Mouse (Mus musculus) midbrain, embryonic 11.5 days (tissue): ENCODE measurements at regions not wholly inside any gene's neighbourhood (a gene's known extent, or its start where the extent isn't known, plus 50 kb on each side); places are given as distances from the start of the nearest gene placed in this dataset.
A peak's percentile ranks its signal among the peaks of the same experiment; 100 is the strongest.

Source experiments
- ATAC-seq: fragments of 200-750 bp; cut with Nextera tagmentation; 2 replicates; pipeline ENCODE4 v1.8.0; 2017; ENCODE audit warnings: moderate TSS enrichment, moderate library complexity; ENCODE audit not compliant: low FRiP score
- DNase-seq: peaks from one replicate; pipeline ENCODE4 v3.0.0; 2015; ENCODE audit warnings: low spot score; ENCODE audit errors: missing footprints
- H3K27ac ChIP-seq: fragments of 300-500 bp; sonication (generic); 2 replicates; pipeline ENCODE4 v1.5.1; 2014; ENCODE audit warnings: low read depth, low read length
- H3K27me3 ChIP-seq: fragments of 300-500 bp; sonication (generic); 2 replicates; pipeline ENCODE4 v1.6.1; 2014; ENCODE audit warnings: mild to moderate bottlenecking, low read length, moderate library complexity, mixed read lengths; ENCODE audit not compliant: control insufficient read depth, insufficient read depth
- H3K36me3 ChIP-seq: fragments of 300-500 bp; sonication (generic); 2 replicates; pipeline ENCODE4 v1.6.1; 2014; ENCODE audit warnings: mild to moderate bottlenecking, low read length, moderate library complexity, mixed read lengths; ENCODE audit not compliant: control insufficient read depth, insufficient read depth
- H3K4me1 ChIP-seq: fragments of 300-500 bp; sonication (generic); 2 replicates; pipeline ENCODE4 v1.6.1; 2014; ENCODE audit warnings: low read length; ENCODE audit not compliant: control insufficient read depth, insufficient read depth
- H3K4me2 ChIP-seq: fragments of 300-500 bp; sonication (generic); 2 replicates; pipeline ENCODE4 v1.6.1; 2014; ENCODE audit warnings: mild to moderate bottlenecking, moderate library complexity
- H3K4me3 ChIP-seq: fragments of 300-500 bp; sonication (generic); 2 replicates; pipeline ENCODE4 v1.5.1; 2014; ENCODE audit warnings: low read depth, low read length
- H3K9ac ChIP-seq: fragments of 300-500 bp; sonication (generic); 2 replicates; pipeline ENCODE4 v1.6.1; 2014; ENCODE audit warnings: low read length
- H3K9me3 ChIP-seq: fragments of 300-500 bp; sonication (generic); 2 replicates; pipeline ENCODE4 v1.6.1; 2016; ENCODE audit warnings: low read length; ENCODE audit not compliant: control insufficient read depth
- WGBS: fragments of 180-500 bp; shearing (Covaris S2); extraction: QIAGEN DNeasy Blood & Tissue Kit; methylation state at CpG from one replicate; pipeline ENCODE4 v1.1.7; 2014; 5-methylcytosine and 5-hydroxymethylcytosine counted together

GRCm38 (mm10) chr13:31423599-31423998, 132.3 kb upstream of the Foxq1 start:
- Histone ChIP-seq H3K4me2 (no peak overlapping the region), H3K27ac (no peak overlapping the region), H3K4me3 (no peak overlapping the region), H3K9me3 (no peaks in the 10 kb centered on the region), H3K4me1 (no peaks in the 10 kb centered on the region), H3K27me3 (no peaks in the 10 kb centered on the region), H3K36me3 (no peaks in the 10 kb centered on the region), H3K9ac (no peak overlapping the region)
- ATAC-seq = no peak
- peak; percentile 28 for DNase-seq
- 89% methylated on average over 3 of the region's 3 CpGs for WGBS

- 59% methylated on average over 7 of the region's 7 CpGs for WGBS
- DNase-seq = peak; percentile 81
These were observed 130.0 kb upstream of the Foxq1 start for GRCm38 (mm10) chr13:31425825-31426500.

GRCm38 (mm10) chr13:31436434-31436833, 119.5 kb upstream of the Foxq1 start:
- no peaks in the 10 kb centered on the region for H3K36me3 ChIP-seq
- H3K27me3 ChIP-seq = no peaks in the 10 kb centered on the region
- no peak overlapping the region for H3K9ac ChIP-seq
- H3K4me3 ChIP-seq = no peak overlapping the region
- H3K4me1 ChIP-seq = no peaks in the 10 kb centered on the region
- H3K27ac ChIP-seq = no peak overlapping the region
- WGBS = 91% methylated on average over 7 of the region's 7 CpGs
- no peaks in the 10 kb centered on the region for H3K9me3 ChIP-seq
- H3K4me2 ChIP-seq = no peak overlapping the region
- ATAC-seq = no peak
- DNase-seq = no peak

More at GRCm38 (mm10) chr13:31425825-31426500, 130.0 kb upstream of the Foxq1 start:
- no peaks in the 10 kb centered on the region for H3K9me3 ChIP-seq
- H3K36me3 ChIP-seq = no peaks in the 10 kb centered on the region
- no peak overlapping the region for H3K4me3 ChIP-seq
- ATAC-seq = no peak
- H3K9ac ChIP-seq = no peak overlapping the region
- no peak overlapping the region for H3K27ac ChIP-seq
- H3K27me3 ChIP-seq = no peaks in the 10 kb centered on the region
- no peaks in the 10 kb centered on the region for H3K4me1 ChIP-seq
- no peak overlapping the region for H3K4me2 ChIP-seq

GRCm38 (mm10) chr13:31439761-31440627, 115.9 kb upstream of the Foxq1 start:
- Histone ChIP-seq H3K27ac (no peak overlapping the region), H3K4me2 (no peak overlapping the region), H3K9ac (no peak overlapping the region), H3K27me3 (no peaks in the 10 kb centered on the region), H3K9me3 (no peaks in the 10 kb centered on the region), H3K36me3 (no peaks in the 10 kb centered on the region), H3K4me3 (no peak overlapping the region), H3K4me1 (no peaks in the 10 kb centered on the region)
- DNase-seq = no peak
- WGBS = 73% methylated on average over 9 of the region's 9 CpGs
- no peak for ATAC-seq

GRCm38 (mm10) chr13:31458883-31459282, 97.1 kb upstream of the Foxq1 start:
- 73% methylated on average over 2 of the region's 2 CpGs for WGBS
- H3K36me3 ChIP-seq = no peaks in the 10 kb centered on the region
- no peaks in the 10 kb centered on the region for H3K27me3 ChIP-seq
- no peak overlapping the region for H3K27ac ChIP-seq
- H3K4me1 ChIP-seq = no peaks in the 10 kb centered on the region
- ATAC-seq (no peak), DNase-seq (no peak)
- no peaks in the 10 kb centered on the region for H3K9me3 ChIP-seq
- H3K4me3 ChIP-seq = no peak overlapping the region
- no peak overlapping the region for H3K9ac ChIP-seq
- H3K4me2 ChIP-seq = no peak overlapping the region

GRCm38 (mm10) chr13:31465141-31465540, 90.8 kb upstream of the Foxq1 start:
- WGBS = 88% methylated on average over 8 of the region's 8 CpGs

GRCm38 (mm10) chr13:31465711-31466110, 90.2 kb upstream of the Foxq1 start:
- no peaks in the 10 kb centered on the region for H3K9me3 ChIP-seq
- ATAC-seq = no peak
- no peak overlapping the region for H3K4me3 ChIP-seq
- DNase-seq = no peak
- H3K4me1 ChIP-seq = no peaks in the 10 kb centered on the region
- H3K36me3 ChIP-seq = no peaks in the 10 kb centered on the region
- no peak overlapping the region for H3K4me2 ChIP-seq
- 85% methylated on average over 4 of the region's 4 CpGs for WGBS
- H3K9ac ChIP-seq = no peak overlapping the region
- H3K27me3 ChIP-seq = no peaks in the 10 kb centered on the region
- H3K27ac ChIP-seq = no peak overlapping the region

More at GRCm38 (mm10) chr13:31465141-31465540, 90.8 kb upstream of the Foxq1 start:
- H3K4me1 ChIP-seq = no peaks in the 10 kb centered on the region
- no peak overlapping the region for H3K4me3 ChIP-seq
- no peaks in the 10 kb centered on the region for H3K36me3 ChIP-seq
- H3K27ac ChIP-seq = no peak overlapping the region
- no peaks in the 10 kb centered on the region for H3K27me3 ChIP-seq
- H3K9ac ChIP-seq = no peak overlapping the region
- H3K9me3 ChIP-seq = no peaks in the 10 kb centered on the region
- ATAC-seq (no peak), DNase-seq (no peak)
- H3K4me2 ChIP-seq = no peak overlapping the region

- 93% methylated on average over 3 of the region's 3 CpGs for WGBS
- H3K4me1 ChIP-seq = no peaks in the 10 kb centered on the region
- no peaks in the 10 kb centered on the region for H3K9me3 ChIP-seq
- no peak overlapping the region for H3K27ac ChIP-seq
- H3K9ac ChIP-seq = no peak overlapping the region
- no peaks in the 10 kb centered on the region for H3K36me3 ChIP-seq
- H3K4me2 ChIP-seq = no peak overlapping the region
- no peaks in the 10 kb centered on the region for H3K27me3 ChIP-seq
- DNase-seq (no peak), ATAC-seq (no peak)
- no peak overlapping the region for H3K4me3 ChIP-seq
These were observed 87.8 kb upstream of the Foxq1 start for GRCm38 (mm10) chr13:31468131-31468530.

- no peaks in the 10 kb centered on the region for H3K36me3 ChIP-seq
- no peaks in the 10 kb centered on the region for H3K4me1 ChIP-seq
- no peaks in the 10 kb centered on the region for H3K27me3 ChIP-seq
- 92% methylated on average over 3 of the region's 3 CpGs for WGBS
- DNase-seq (no peak), ATAC-seq (no peak)
- H3K27ac ChIP-seq = no peak overlapping the region
- H3K4me3 ChIP-seq = no peak overlapping the region
- no peak overlapping the region for H3K9ac ChIP-seq
- no peaks in the 10 kb centered on the region for H3K9me3 ChIP-seq
- no peak overlapping the region for H3K4me2 ChIP-seq
These were observed 87.0 kb upstream of the Foxq1 start for GRCm38 (mm10) chr13:31468983-31469382.
